Mouse (Mus musculus): ENCODE measurements around the gene Smpx. TPM values are rescaled to one million over a fixed set of nuclear protein-coding genes. Genes with fewer than 3 reads are reported as not detected.

Gene Smpx
- total RNA-seq, 2 experiments from 2014 or later, result 460 to 475 TPM

Other genes starting within 250 kb of the Smpx start
- 10 to 100 TPM; 24.2 to 25.3 TPM for gene Sms, start 206.6 kb upstream of the Smpx start, total RNA-seq (2021)
- 1 to 10 TPM in 1 of 2 experiments, under 1 TPM in 1; 0.79 to 1.9 TPM for gene Yy2, start 129.9 kb upstream of the Smpx start, total RNA-seq (2021)
- 10 to 100 TPM; 17.8 to 17.9 TPM for gene Mbtps2, start 100.2 kb upstream of the Smpx start, total RNA-seq (2021)
- gene Klhl34, start 119.5 kb downstream of the Smpx start, total RNA-seq (2021), result 1 to 10 TPM; 1.1 to 1.7 TPM